Mouse (Mus musculus): Measurements from ENCODE around the gene Hgd. TPM values are rescaled to one million over a fixed set of nuclear protein-coding genes. Genes with fewer than 3 reads are reported as not detected.

The Hgd gene
- total RNA-seq, 1 experiment, result 0.40 TPM

GRCm38 (mm10) chr16:37599326-37599725 is 19.4 kb downstream of the Hgd start:
- H3K27ac ChIP-seq (ENCODE audit: insufficient read depth, low read depth, low read length, poor library complexity, severe bottlenecking), result no peak overlapping the region
- no peak for TF ChIP-seq CHD2 (IDR thresholded peaks at IDR 0.05; ENCODE audit: low read depth, low read length)
- TF ChIP-seq MAFK (IDR thresholded peaks at IDR 0.05; ENCODE audit: insufficient read depth, low read depth, low read length), result no peak
- TF ChIP-seq ZC3H11A (IDR thresholded peaks at IDR 0.05; ENCODE audit: borderline replicate concordance, low read depth, low read length), result no peak
- TF ChIP-seq ZNF384 (IDR thresholded peaks at IDR 0.05; ENCODE audit: low read depth, low read length), result no peak
- TF ChIP-seq HCFC1 (IDR thresholded peaks at IDR 0.05; ENCODE audit: borderline replicate concordance, insufficient read depth, low read length), result no peak
- H3K9ac ChIP-seq (ENCODE audit: insufficient read depth, low read depth, low read length, poor library complexity, severe bottlenecking), result no peak overlapping the region
- in situ Hi-C loops (cut with MboI; ENCODE audit: low sequenced_read_pairs in 2 of 2, unreplicated experiment in 2 of 2), result no loop called here
- DNase-seq (ENCODE audit: low read depth, low spot score), result no peak
- no peaks in the 10 kb centered on the region for H3K36me3 ChIP-seq (ENCODE audit: control insufficient read depth, insufficient read depth, low read length, poor library complexity, severe bottlenecking)
- no peak overlapping the region for H3K4me3 ChIP-seq (ENCODE audit: insufficient read depth in 1 of 2, low read depth in 1 of 2, low read length in 2 of 2, poor library complexity in 1 of 2, severe bottlenecking in 1 of 2)
- H3K9me3 ChIP-seq (ENCODE audit: control insufficient read depth, insufficient read depth, low read depth, low read length), result no peaks in the 10 kb centered on the region
- no peaks in the 10 kb centered on the region for H3K4me1 ChIP-seq (ENCODE audit: control insufficient read depth in 2 of 2, insufficient read depth in 2 of 2, low read length in 2 of 2, poor library complexity in 1 of 2)

GRCm38 (mm10) chr16:37603431-37603830 is 23.5 kb downstream of the Hgd start:
- DNase-seq (ENCODE audit: low read depth, low spot score), result no peak
- in situ Hi-C loops (cut with MboI; ENCODE audit: low sequenced_read_pairs in 2 of 2, unreplicated experiment in 2 of 2), result no loop called here
- Histone ChIP-seq H3K27ac (ENCODE audit: insufficient read depth, low read depth, low read length, poor library complexity, severe bottlenecking) (no peak overlapping the region), H3K4me1 (ENCODE audit: control insufficient read depth in 2 of 2, insufficient read depth in 2 of 2, low read length in 2 of 2, poor library complexity in 1 of 2) (no peaks in the 10 kb centered on the region), H3K36me3 (ENCODE audit: control insufficient read depth, insufficient read depth, low read length, poor library complexity, severe bottlenecking) (no peaks in the 10 kb centered on the region), H3K9ac (ENCODE audit: insufficient read depth, low read depth, low read length, poor library complexity, severe bottlenecking) (no peak overlapping the region), H3K4me3 (ENCODE audit: insufficient read depth in 1 of 2, low read depth in 1 of 2, low read length in 2 of 2, poor library complexity in 1 of 2, severe bottlenecking in 1 of 2) (no peak overlapping the region), H3K9me3 (ENCODE audit: control insufficient read depth, insufficient read depth, low read depth, low read length) (no peaks in the 10 kb centered on the region)
- no peak for TF ChIP-seq HCFC1 (IDR thresholded peaks at IDR 0.05; ENCODE audit: borderline replicate concordance, insufficient read depth, low read length)
- no peak for TF ChIP-seq MAFK (IDR thresholded peaks at IDR 0.05; ENCODE audit: insufficient read depth, low read depth, low read length)
- TF ChIP-seq CHD2 (IDR thresholded peaks at IDR 0.05; ENCODE audit: low read depth, low read length), result no peak
- TF ChIP-seq ZNF384 (IDR thresholded peaks at IDR 0.05; ENCODE audit: low read depth, low read length), result no peak
- no peak for TF ChIP-seq ZC3H11A (IDR thresholded peaks at IDR 0.05; ENCODE audit: borderline replicate concordance, low read depth, low read length)

GRCm38 (mm10) chr16:37604243-37604642 is 24.3 kb downstream of the Hgd start:
- no peak overlapping the region for H3K9ac ChIP-seq (ENCODE audit: insufficient read depth, low read depth, low read length, poor library complexity, severe bottlenecking)
- no peaks in the 10 kb centered on the region for H3K9me3 ChIP-seq (ENCODE audit: control insufficient read depth, insufficient read depth, low read depth, low read length)
- no peaks in the 10 kb centered on the region for H3K36me3 ChIP-seq (ENCODE audit: control insufficient read depth, insufficient read depth, low read length, poor library complexity, severe bottlenecking)
- no peak overlapping the region for H3K27ac ChIP-seq (ENCODE audit: insufficient read depth, low read depth, low read length, poor library complexity, severe bottlenecking)
- no peak overlapping the region for H3K4me3 ChIP-seq (ENCODE audit: insufficient read depth in 1 of 2, low read depth in 1 of 2, low read length in 2 of 2, poor library complexity in 1 of 2, severe bottlenecking in 1 of 2)
- H3K4me1 ChIP-seq (ENCODE audit: control insufficient read depth in 2 of 2, insufficient read depth in 2 of 2, low read length in 2 of 2, poor library complexity in 1 of 2), result no peaks in the 10 kb centered on the region
- TF ChIP-seq ZNF384 (IDR thresholded peaks at IDR 0.05; ENCODE audit: low read depth, low read length) (no peak), CHD2 (IDR thresholded peaks at IDR 0.05; ENCODE audit: low read depth, low read length) (no peak), HCFC1 (IDR thresholded peaks at IDR 0.05; ENCODE audit: borderline replicate concordance, insufficient read depth, low read length) (no peak), ZC3H11A (IDR thresholded peaks at IDR 0.05; ENCODE audit: borderline replicate concordance, low read depth, low read length) (no peak), MAFK (IDR thresholded peaks at IDR 0.05; ENCODE audit: insufficient read depth, low read depth, low read length) (no peak)
- in situ Hi-C loops (cut with MboI; ENCODE audit: low sequenced_read_pairs in 2 of 2, unreplicated experiment in 2 of 2), result no loop called here
- no peak for DNase-seq (ENCODE audit: low read depth, low spot score)

GRCm38 (mm10) chr16:37610333-37610732 is 30.4 kb downstream of the Hgd start:
- TF ChIP-seq CHD2 (IDR thresholded peaks at IDR 0.05; ENCODE audit: low read depth, low read length) (no peak), ZC3H11A (IDR thresholded peaks at IDR 0.05; ENCODE audit: borderline replicate concordance, low read depth, low read length) (no peak), HCFC1 (IDR thresholded peaks at IDR 0.05; ENCODE audit: borderline replicate concordance, insufficient read depth, low read length) (no peak), ZNF384 (IDR thresholded peaks at IDR 0.05; ENCODE audit: low read depth, low read length) (no peak), MAFK (IDR thresholded peaks at IDR 0.05; ENCODE audit: insufficient read depth, low read depth, low read length) (no peak)
- DNase-seq (ENCODE audit: low read depth, low spot score), result no peak
- H3K27ac ChIP-seq (ENCODE audit: insufficient read depth, low read depth, low read length, poor library complexity, severe bottlenecking), result no peak overlapping the region
- in situ Hi-C loops (cut with MboI; ENCODE audit: low sequenced_read_pairs in 2 of 2, unreplicated experiment in 2 of 2), result no loop called here
- H3K36me3 ChIP-seq (ENCODE audit: control insufficient read depth, insufficient read depth, low read length, poor library complexity, severe bottlenecking), result no peaks in the 10 kb centered on the region
- no peaks in the 10 kb centered on the region for H3K4me1 ChIP-seq (ENCODE audit: control insufficient read depth in 2 of 2, insufficient read depth in 2 of 2, low read length in 2 of 2, poor library complexity in 1 of 2)
- no peak overlapping the region for H3K9ac ChIP-seq (ENCODE audit: insufficient read depth, low read depth, low read length, poor library complexity, severe bottlenecking)
- no peaks in the 10 kb centered on the region for H3K9me3 ChIP-seq (ENCODE audit: control insufficient read depth, insufficient read depth, low read depth, low read length)
- H3K4me3 ChIP-seq (ENCODE audit: insufficient read depth in 1 of 2, low read depth in 1 of 2, low read length in 2 of 2, poor library complexity in 1 of 2, severe bottlenecking in 1 of 2), result no peak overlapping the region

GRCm38 (mm10) chr16:37611072-37611471 is 31.1 kb downstream of the Hgd start:
- in situ Hi-C loops (cut with MboI; ENCODE audit: low sequenced_read_pairs in 2 of 2, unreplicated experiment in 2 of 2), result no loop called here
- no peak overlapping the region for H3K27ac ChIP-seq (ENCODE audit: insufficient read depth, low read depth, low read length, poor library complexity, severe bottlenecking)
- no peak overlapping the region for H3K9ac ChIP-seq (ENCODE audit: insufficient read depth, low read depth, low read length, poor library complexity, severe bottlenecking)
- no peaks in the 10 kb centered on the region for H3K9me3 ChIP-seq (ENCODE audit: control insufficient read depth, insufficient read depth, low read depth, low read length)
- H3K36me3 ChIP-seq (ENCODE audit: control insufficient read depth, insufficient read depth, low read length, poor library complexity, severe bottlenecking), result no peaks in the 10 kb centered on the region
- DNase-seq (ENCODE audit: low read depth, low spot score), result no peak
- H3K4me3 ChIP-seq (ENCODE audit: insufficient read depth in 1 of 2, low read depth in 1 of 2, low read length in 2 of 2, poor library complexity in 1 of 2, severe bottlenecking in 1 of 2), result no peak overlapping the region
- TF ChIP-seq MAFK (IDR thresholded peaks at IDR 0.05; ENCODE audit: insufficient read depth, low read depth, low read length) (no peak), HCFC1 (IDR thresholded peaks at IDR 0.05; ENCODE audit: borderline replicate concordance, insufficient read depth, low read length) (no peak), CHD2 (IDR thresholded peaks at IDR 0.05; ENCODE audit: low read depth, low read length) (no peak), ZNF384 (IDR thresholded peaks at IDR 0.05; ENCODE audit: low read depth, low read length) (no peak), ZC3H11A (IDR thresholded peaks at IDR 0.05; ENCODE audit: borderline replicate concordance, low read depth, low read length) (no peak)
- no peaks in the 10 kb centered on the region for H3K4me1 ChIP-seq (ENCODE audit: control insufficient read depth in 2 of 2, insufficient read depth in 2 of 2, low read length in 2 of 2, poor library complexity in 1 of 2)

Measured in ES-E14 (cell line).